Mouse (Mus musculus): ENCODE data around the gene Mest. TPM values are rescaled to one million over a fixed set of nuclear protein-coding genes. Genes with fewer than 3 reads are reported as not detected.

Gene Mest
- total RNA-seq (2021), result 100 to 1,000 TPM; 120 to 124 TPM

DNA sequence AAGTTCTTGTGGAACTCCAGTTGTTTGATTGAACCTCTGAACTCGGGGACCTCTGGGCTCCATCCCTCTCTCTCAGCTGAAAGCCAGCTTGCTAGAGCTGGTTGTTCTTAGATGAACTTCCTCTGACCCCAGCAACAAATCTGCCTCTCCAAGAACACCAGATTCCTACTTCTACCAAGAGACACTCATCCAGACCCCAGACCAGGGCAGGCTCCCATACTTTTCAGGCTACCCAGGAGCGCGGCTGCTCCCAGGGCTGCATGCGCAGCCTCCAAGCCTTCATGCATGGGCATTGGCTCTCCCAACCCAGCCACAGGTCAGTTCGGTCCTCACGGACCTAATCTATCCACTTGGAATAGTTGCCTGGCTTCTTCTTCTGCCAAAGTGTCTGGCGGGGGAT, at the start of gene Mest:
TSS of gene Mest (plus strand) at position 217 of the 400 bp plus-strand sequence.
- intact Hi-C loops (cut with DNase I), result no loop called here
- no peak for DNase-seq (ENCODE audit: low spot score in 2 of 2)

DNA sequence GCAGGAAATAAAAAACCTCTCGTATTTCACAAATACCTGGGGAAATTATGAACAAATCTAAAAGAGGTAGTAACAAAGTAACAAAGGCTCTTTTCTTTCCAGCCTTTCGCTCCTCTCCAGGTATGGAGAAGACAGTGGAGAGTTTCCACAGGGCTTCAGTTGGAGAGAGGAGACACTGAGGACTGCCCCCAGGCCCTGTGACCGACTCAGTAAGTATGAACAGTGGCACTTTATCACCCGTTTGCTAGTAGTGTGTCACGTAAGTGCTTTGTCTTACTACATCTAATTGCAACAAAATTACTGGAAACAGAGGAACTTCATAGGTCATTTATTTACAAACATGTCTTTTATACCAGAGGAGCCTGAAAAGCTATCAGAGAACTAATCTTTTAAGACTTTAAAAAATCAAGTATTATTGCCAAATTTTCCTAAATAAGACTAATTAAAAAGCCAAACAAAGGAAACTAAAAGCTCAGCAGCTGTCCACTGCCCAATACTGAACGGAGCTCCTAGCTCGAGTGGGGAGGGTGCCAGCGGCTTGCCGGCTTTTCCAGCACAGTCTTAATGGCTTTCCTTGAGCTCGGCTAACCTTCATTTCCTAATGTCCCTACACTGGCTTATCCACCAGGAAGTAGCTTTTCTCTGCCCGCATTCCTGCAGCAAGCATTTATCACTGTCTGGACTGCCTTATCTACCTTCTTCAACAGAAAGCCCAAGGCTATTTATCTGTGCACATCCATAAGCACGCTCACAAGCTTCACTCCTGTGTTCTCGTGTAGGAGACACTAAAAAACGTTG, 49.4 kb upstream of the Mest start:
- DNase-seq (ENCODE audit: low spot score in 2 of 2), result no peak
- intact Hi-C loops (cut with DNase I), result no loop called here

DNA sequence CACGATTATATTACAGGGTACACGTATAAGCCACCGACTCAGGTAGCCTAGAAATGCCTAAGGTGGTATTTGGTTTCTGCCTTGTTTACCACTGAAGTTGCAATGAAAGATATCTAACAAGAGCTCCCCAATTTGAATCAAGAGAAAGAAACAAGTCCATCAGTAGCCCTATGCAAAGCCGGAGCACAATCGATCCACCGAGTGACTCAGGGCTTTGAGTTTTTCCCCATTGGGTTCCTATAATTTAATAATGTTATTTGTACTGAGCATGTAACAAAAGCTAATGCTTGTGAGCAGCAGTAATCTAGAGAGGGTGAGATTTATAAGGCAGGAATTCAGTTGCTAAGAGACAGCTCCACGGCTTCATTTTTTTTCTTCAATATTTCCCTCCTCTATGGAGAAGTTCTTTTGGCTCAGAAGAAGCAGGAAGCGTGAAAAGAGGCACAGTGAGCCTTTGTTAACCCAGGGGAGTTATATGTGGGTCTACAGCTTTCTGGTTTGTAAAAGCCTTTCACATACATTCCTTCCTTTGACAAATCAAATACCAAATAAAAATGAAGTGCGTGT, 48.5 kb upstream of the Mest start:
- intact Hi-C loops (cut with DNase I), result no loop called here

DNA sequence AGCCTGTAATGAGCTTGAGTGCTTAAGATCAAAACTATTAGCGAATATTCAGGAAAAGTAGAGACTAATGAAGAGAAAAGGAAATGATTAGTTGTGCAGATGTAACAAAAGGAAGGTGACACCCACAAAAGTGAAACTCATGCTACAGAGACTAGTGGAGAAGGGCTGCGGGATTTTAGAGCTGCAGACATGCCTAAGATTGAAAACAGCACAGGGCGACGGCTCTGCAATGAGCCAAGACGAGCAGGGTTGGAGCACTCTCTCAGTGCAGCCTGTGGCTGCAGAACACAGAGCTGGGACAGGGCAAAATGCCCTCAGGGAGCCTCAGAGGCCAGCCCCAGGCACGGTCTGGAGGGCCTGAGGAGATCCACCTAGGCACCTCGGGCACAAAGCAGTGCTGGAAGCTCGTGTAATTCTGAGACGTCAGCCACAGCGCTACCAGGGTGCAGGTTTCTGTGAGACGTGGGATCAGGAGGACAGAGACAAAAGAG, 48.0 kb upstream of the Mest start:
- intact Hi-C loops (cut with DNase I), result no loop called here
- DNase-seq (ENCODE audit: low spot score in 2 of 2), result peak in 1 of 2 experiments; percentile 42

More for the DNA sequence above, 48.5 kb upstream of the Mest start:
- peak in 1 of 2 experiments; percentile 38 for DNase-seq (ENCODE audit: low spot score in 2 of 2)

DNA sequence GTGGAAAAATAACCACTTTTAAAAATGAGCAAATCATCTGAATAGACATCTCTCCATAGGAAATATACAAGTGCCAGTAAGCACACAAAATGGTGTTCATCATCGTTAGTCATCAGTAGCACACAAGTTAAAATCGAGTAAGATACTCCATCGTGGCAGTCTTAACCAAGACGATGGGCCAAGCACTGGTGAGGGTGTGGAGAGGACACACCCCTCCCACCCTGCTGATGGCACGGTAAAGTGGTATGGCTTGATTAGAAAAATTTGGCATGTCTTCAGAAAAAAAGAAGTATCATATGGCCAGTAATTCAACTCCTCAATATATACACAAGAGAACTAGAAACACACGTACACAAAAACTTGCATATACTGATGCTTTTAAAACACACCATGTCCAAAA, 46.8 kb upstream of the Mest start:
- intact Hi-C loops (cut with DNase I), result no loop called here
- no peak for DNase-seq (ENCODE audit: low spot score in 2 of 2)

DNA sequence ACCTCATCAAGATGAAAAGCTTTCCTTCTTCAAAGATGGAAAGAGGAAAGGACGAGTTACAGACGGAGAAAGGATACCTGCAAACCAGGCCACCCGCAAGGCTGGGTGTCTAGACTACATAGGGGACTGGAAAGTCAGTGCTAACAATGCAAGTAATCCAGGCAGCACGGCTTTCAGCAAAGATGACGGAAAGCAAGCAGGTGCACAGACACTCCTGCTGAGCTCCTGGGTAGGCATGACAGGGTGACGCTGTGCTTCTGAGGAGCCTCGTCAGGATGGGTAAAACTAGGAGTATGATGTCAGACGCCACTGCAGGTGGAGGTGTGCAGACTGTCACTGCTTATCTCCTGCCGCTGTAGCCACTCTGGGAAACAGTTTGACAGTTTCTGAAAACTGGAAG, 45.8 kb upstream of the Mest start:
- intact Hi-C loops (cut with DNase I), result no loop called here
- no peak for DNase-seq (ENCODE audit: low spot score in 2 of 2)

DNA sequence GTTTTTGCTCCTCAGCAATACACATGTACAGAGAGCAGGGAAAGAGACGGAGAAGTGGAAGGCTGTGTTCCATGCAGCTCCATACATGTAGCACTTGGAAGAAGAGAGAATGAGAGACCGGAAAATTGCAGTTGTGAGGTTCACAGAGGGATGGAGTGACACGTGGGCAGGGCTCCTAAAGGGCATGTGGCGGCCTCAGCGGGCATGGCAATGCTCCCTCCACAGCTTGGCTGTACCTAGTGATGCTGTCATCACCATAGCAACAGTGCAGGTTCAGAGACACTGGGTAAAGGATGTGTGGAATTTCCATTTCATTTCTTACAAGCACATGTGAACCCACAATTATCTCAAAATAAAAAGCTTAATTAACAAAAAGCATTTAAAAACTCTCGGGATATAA, 44.9 kb upstream of the Mest start:
- DNase-seq (ENCODE audit: low spot score in 2 of 2), result no peak
- intact Hi-C loops (cut with DNase I), result no loop called here

DNA sequence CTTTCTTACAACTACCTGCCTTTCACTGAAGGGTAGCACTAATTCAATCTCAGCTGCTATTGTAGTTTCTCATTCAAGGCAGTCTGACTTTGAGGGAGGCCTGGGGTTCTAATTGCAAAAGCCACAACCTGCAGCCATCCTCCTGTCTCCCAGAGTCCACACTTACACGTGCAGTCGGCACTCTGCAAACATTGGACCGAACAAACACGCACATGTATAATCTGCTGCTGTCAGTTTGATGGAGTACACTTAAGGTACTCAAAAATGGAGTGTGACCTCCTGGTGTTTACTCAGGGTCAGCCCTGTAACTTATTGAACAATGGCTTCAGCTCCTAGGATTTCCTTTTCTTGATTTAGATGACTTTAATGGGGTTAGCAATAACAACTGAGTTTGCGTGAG, 43.8 kb upstream of the Mest start:
- DNase-seq (ENCODE audit: low spot score in 2 of 2), result no peak
- intact Hi-C loops (cut with DNase I), result no loop called here

DNA sequence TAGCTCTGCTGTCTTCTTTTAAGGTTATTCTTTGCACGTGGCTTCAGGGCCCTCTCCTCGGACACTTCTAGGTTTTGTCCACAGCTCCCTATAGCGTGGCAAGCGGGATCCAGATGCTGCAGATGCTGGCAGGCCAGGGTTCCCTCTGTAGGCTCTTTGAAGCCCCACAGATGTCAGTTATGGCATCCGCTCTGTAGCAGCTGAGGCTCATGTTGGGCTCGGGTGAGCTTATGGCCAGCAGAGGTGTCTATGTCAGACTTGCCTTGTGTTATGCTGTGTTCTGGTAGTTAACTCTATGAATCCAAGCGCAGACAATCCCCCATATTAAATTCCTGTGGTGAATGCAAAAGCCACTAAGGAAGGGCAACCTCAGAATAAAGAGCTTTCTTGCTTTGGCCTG, 42.9 kb upstream of the Mest start:
- DNase-seq (ENCODE audit: low spot score in 2 of 2), result no peak
- intact Hi-C loops (cut with DNase I), result no loop called here

DNA sequence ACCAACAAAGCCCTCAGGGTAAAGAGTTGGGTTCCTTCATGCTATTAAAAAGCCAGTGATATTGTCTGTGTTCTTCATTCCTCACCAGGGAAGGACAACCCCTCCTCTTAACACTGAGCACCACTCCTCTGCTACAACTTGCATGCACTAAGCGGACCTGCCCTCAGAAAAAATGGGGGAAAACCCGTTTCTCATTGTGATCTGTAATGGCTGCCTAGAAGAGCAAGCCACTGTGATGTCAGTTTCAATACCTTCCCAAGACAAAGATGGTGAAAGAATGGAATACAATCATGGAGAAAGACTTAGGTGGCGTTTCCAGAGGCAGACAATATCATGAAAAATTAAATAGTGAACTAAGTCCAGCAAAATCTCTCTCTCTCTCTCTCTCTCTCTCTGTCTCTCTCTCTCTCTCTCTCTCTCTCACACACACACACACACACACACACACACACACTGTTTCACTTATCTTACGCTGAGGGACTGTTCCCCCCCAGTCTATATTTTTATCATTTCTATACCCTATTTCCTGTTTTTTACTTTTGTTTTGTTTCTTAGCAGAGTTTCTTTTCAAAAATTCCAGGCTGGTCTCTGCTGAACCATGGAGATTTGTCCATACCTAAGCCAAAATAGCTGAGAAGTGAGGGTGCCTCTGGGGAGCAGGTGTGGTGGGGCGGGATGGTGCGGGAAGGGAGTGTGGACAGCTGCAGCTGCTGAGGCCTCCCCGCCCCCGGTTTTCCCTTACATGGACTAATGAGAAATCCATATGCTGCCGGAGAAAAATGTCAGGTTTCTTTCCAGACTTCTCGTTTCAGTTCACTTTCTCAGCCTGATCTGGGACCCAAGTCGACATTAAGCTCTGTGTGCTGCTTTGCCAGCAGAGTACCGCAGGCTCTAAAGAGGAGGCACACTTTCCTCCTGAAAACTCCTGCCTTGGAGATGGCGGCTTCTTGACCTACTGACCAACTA, 41.1 kb upstream of the Mest start:
- intact Hi-C loops (cut with DNase I), result no loop called here
- peak; percentile 30 to 71 for DNase-seq (ENCODE audit: low spot score in 2 of 2)

DNA sequence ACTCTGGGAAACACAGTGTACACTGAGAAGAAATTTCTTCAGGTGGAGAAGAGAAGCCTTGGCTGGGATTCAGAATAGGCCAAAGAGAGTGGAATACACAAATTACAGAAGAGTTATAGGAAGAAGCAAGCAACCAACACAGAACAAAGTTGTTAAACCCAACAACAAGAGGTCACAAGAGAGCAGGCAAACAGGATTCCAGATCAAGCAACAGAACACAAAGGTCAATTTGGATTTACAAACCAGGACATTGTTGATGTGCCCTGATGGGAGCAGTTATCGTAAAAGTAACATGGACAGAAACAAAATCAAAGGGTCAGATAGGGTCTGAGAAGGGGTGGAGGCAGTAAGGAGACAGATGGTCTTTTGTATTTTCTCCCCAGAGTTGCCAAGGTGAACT, 38.8 kb upstream of the Mest start:
- intact Hi-C loops (cut with DNase I), result no loop called here
- no peak for DNase-seq (ENCODE audit: low spot score in 2 of 2)

DNA sequence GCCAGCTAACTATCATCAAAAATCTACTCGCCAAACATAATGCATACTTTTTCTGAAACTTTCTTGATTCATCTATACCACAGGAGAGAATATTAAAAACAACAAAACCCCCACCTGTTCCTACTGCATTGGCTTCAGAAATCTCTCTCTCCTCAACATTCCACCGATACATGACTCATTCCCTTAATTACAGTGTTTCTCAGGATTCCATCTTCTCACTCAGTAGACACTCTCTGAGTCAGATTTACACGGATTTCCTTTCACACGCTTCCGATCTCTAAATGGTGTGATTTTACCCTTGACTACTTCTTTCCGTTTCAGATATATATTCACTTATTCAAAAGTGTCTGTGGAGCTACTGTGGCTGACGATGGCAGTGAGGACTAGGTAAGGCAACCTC, 36.1 kb upstream of the Mest start:
- peak in 1 of 2 experiments; percentile 57 for DNase-seq (ENCODE audit: low spot score in 2 of 2)
- intact Hi-C loops (cut with DNase I), result no loop called here

DNA sequence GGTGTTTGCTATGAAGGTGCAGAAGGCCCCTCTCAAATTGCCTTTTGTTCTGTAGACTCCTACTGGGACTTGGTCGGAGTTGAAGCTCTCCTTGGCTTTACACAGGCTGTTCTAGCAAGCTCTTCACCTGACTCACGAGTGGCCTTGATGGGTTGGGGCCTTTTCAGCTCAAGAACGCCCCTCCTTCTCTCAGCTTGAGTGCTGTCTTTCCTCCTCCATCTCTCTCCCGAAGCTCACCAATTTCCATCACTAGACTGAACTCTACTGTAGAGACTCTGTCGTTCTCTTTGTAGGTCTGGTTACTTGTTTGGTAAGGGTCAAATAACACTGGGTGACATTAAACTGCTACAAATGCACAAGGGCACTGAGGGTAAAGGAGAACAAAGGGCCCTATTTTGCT, 30.5 kb upstream of the Mest start:
- DNase-seq (ENCODE audit: low spot score in 2 of 2), result no peak
- intact Hi-C loops (cut with DNase I), result loop anchor here (5.0 kb wide), 1 partner anchor 146 kb away; no protein-coding TSS in a partner anchor

DNA sequence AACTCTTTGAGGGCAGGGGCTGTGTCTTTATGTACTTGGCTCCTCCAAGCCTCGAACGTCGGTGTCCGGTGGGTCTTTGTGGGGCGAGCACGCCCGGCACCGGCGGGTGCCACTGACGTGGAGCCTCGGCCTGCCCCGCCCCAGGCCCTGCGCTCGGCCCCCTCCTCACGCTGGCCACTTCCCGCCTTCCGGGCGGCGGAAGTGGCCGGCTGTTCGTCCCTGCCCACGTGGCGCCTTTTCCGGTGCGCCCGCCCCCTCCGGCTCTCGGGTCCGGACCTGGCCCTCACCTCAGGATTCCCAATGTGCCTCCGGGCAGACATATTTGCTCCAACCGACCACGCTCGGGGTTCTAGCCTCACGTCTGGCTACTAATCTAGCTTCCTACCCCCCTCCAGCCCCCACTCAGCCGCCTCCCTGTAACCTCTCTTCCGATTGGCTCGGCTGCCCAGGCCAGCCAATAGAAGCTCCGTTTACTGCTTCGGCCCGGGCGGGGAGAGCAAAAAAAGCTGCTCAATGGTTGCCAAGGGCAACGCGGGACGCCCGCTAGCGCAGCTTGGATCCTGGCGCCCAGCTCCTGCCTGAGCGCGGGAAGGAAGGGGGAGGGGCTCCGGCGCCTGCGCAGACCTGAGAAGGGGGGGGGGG, 29.9 kb upstream of the Mest start, which contains the start of gene Cep41:
TSS of gene Cep41 (minus strand) at position 400 of the 642 bp plus-strand sequence.
- DNase-seq (ENCODE audit: low spot score in 2 of 2), result peak; percentile 98
- intact Hi-C loops (cut with DNase I), result loop anchor here (5.0 kb wide), 1 partner anchor 146 kb away; no protein-coding TSS in a partner anchor

DNA sequence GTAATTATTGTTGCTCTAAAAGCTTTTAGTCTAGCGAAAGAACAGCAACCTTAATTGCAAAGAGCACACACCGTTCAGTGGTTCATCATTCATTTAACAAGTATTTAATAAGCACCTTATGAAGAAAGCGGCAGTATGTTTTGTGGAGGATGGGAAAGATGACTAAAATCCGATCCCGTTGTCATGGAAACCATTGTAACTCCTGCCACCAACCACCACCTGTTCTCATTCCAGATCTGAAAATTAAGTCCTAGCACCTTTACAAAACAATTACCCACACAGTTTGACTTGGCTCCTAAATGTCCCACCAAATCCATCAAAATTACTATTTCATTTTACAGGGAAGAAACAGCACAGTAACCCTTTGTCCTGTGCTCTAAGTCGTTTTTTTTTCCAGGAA, 29.1 kb upstream of the Mest start:
- DNase-seq (ENCODE audit: low spot score in 2 of 2), result peak; percentile 40 to 58
- intact Hi-C loops (cut with DNase I), result loop anchor here (5.0 kb wide), 1 partner anchor 147 kb away; no protein-coding TSS in a partner anchor

DNA sequence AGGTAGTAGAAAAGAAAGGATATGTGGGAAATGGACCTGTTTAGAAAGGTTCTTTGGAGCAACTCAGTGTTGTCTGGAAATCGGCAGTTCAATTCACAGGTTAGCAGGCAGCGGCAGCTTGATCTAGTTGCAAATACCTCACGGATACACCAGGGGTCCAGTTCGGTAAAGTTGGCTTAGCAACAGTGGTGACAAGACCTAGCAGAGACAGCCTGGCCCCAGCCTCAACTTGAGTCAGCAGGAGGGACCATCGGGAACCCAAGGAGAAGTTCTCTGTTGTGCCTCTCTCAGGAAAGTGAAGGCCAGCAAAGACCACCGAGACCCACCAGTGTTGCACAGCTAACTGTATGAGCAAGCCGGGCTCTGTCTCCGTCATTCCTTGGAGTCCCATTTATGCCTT, 28.2 kb upstream of the Mest start:
- no peak for DNase-seq (ENCODE audit: low spot score in 2 of 2)
- intact Hi-C loops (cut with DNase I), result no loop called here

DNA sequence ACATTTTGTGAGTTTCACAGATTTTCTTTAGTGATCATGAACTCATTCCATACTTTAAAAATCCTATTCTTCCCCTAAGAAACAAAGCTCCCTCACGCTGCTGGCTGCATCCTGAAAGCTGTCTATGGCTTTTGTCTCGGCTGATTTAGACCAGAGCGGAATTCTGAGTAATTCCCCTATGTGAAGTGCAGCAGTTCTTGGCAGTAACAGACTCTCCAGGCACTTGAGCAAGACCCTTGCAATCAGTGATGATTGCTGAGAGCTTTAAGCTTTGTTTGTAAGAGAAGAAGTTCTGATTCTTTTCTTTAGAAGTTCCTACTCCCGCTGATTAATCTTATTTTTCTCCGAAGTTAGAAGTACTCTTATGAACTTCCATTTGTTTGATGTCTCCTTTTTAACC, 25.9 kb upstream of the Mest start:
- DNase-seq (ENCODE audit: low spot score in 2 of 2), result no peak

DNA sequence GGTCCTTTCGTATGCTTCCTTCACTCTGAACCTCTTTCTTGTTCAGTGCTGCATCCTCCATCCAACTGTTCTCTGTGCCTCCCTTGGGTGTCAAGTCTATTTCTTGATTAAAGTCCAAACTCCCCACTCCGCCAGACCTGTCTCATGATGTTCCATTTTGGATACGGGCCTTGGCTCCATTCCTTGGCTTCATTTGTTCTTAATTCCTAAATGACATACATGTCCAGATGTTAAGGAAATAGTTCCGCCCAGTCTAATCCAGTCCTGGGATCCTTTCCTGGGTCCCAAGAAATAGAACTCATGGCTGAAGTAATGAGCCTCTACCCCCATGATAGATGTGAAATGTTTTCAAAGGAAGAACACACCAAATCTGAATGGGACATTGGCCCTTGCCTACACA, 25.3 kb upstream of the Mest start:
- no peak for DNase-seq (ENCODE audit: low spot score in 2 of 2)
- intact Hi-C loops (cut with DNase I), result no loop called here

More for the DNA sequence above, 25.9 kb upstream of the Mest start:
- intact Hi-C loops (cut with DNase I), result no loop called here

DNA sequence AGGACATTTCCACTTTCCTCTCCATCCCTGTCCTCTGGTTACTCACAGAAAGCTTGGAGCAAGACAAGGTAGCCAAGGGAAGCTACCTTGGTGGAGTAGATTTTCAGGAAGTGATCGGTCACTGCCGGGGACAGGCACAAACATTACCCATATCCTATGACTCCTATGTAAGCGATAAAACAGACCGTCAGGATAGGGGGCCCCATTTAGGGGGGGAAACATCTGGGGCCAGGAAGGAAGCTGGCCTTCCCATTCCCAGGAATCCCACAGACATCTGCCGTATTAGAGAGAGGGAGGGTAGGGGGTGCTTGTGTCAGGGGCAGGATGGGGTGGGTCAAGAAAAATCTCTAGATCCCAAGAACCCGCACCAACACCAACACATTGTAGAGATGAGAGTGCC, 23.2 kb upstream of the Mest start:
- DNase-seq (ENCODE audit: low spot score in 2 of 2), result no peak
- intact Hi-C loops (cut with DNase I), result no loop called here
